Mouse (Mus musculus) testis, adult 2 months (tissue): Measurements from ENCODE around the gene Tmem138.

Source experiments
- CTCF ChIP-seq: fragments of 200-500 bp; IDR thresholded peaks from 2 replicates; pipeline ENCODE4 v1.5.1; 2012; ENCODE audit warnings: low read depth, mild to moderate bottlenecking, inconsistent platforms, low read length, moderate library complexity; ENCODE audit not compliant: control insufficient read depth, insufficient read depth, insufficient replicate concordance
- POLR2A ChIP-seq: fragments of 200-500 bp; IDR thresholded peaks from 2 replicates; pipeline ENCODE4 v1.6.1; 2012; ENCODE audit warnings: low read depth, mild to moderate bottlenecking, inconsistent platforms, low read length, moderate library complexity; ENCODE audit not compliant: control insufficient read depth

- no peak for TF ChIP-seq CTCF
- TF ChIP-seq POLR2A: no peak
These were observed 17.1 kb downstream of the Tmem138 start for GRCm38 (mm10) chr19:10560108-10560507.
